Mouse (Mus musculus): ENCODE measurements around the gene Denr. TPM values are rescaled to one million over a fixed set of nuclear protein-coding genes. Genes with fewer than 3 reads are reported as not detected.
A peak's percentile ranks its signal among the peaks of the same experiment; 100 is the strongest.

Denr gene
- polyA plus RNA-seq, 1 experiment from 2014 or later: 130 TPM

DNA sequence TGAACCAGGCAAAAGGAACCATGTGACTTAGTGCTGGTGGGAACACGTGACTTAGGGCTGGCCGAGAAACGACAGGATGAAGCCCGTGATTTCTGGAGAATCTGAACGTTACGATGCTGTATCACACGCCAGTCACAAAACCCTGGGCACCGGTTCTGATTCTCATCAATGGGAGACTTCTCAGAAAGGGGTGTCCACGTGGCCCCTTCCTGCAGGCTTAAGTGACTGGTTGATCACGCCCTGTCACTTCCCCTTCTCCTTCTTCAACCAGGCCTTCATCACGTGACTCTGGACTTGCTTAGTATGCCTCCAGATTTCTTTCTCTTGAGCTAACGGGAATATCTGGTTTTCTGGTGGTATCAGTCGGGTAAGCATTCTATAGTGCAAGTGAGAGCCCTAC lies 9.6 kb upstream of the Denr start:
- Histone ChIP-seq H3K4me2 (ENCODE audit: low read depth, low read length) (no peak overlapping the region), H3K9ac (replicated peaks; ENCODE audit: low read depth, low read length) (no peak overlapping the region), H3K36me3 (ENCODE audit: control insufficient read depth, insufficient read depth, low read length) (no peaks in the 10 kb centered on the region), H3K27ac (ENCODE audit: low read depth, low read length) (no peak overlapping the region), H3K4me1 (ENCODE audit: control insufficient read depth, insufficient read depth, low read length) (no peaks in the 10 kb centered on the region), H3K27me3 (ENCODE audit: control insufficient read depth, insufficient read depth, low read length) (no peaks in the 10 kb centered on the region), H3K4me3 (ENCODE audit: low read depth, low read length) (no peak overlapping the region), H3K9me3 (ENCODE audit: control insufficient read depth, low read length) (no peaks in the 10 kb centered on the region)
- WGBS: 88% methylated on average over 13 of the region's 13 CpGs
- ATAC-seq (ENCODE audit: low read depth): no peak

DNA sequence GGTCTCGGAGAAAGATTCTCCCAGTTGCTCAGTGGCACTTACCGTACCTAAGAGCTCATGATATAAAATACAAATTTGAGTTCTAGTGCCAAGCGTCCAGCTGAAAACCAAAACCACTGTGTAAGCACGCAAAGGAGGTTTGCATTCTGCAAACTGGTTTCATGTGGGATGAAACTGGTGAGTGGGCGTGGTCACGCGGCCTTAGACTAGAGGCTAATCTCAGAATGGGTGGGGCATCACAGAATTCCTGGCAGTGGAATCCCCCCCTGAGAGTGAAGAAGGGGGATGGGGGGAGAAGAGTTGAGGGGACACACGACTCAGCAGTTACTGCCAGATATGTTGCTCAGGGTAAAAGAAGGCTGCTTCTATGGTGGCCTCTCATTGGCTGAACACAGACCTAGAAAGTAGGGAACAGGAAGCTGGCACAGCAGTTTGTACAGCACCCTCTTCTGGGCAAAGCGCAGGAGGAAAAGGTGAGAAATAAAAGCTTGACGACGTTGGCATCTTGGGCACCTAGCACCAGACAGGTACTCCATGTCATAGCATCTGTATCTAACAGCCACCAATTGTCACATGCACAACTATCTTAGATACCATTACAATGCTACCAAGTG lies 2.8 kb upstream of the Denr start:
- Histone ChIP-seq H3K9me3 (ENCODE audit: control insufficient read depth, low read length) (no peaks in the 10 kb centered on the region), H3K27ac (ENCODE audit: low read depth, low read length) (no peak overlapping the region), H3K9ac (replicated peaks; ENCODE audit: low read depth, low read length) (no peak overlapping the region), H3K4me1 (ENCODE audit: control insufficient read depth, insufficient read depth, low read length) (peaks cover 9% of the 10 kb centered on the region), H3K27me3 (ENCODE audit: control insufficient read depth, insufficient read depth, low read length) (no peaks in the 10 kb centered on the region), H3K4me2 (ENCODE audit: low read depth, low read length) (no peak overlapping the region), H3K4me3 (ENCODE audit: low read depth, low read length) (no peak overlapping the region), H3K36me3 (ENCODE audit: control insufficient read depth, insufficient read depth, low read length) (0 out of 2 replicates have a peak, but pooled peaks cover 3% of the 10 kb centered on the region)
- ATAC-seq (ENCODE audit: low read depth): no peak
- WGBS: 75% methylated on average over 11 of the region's 11 CpGs

DNA sequence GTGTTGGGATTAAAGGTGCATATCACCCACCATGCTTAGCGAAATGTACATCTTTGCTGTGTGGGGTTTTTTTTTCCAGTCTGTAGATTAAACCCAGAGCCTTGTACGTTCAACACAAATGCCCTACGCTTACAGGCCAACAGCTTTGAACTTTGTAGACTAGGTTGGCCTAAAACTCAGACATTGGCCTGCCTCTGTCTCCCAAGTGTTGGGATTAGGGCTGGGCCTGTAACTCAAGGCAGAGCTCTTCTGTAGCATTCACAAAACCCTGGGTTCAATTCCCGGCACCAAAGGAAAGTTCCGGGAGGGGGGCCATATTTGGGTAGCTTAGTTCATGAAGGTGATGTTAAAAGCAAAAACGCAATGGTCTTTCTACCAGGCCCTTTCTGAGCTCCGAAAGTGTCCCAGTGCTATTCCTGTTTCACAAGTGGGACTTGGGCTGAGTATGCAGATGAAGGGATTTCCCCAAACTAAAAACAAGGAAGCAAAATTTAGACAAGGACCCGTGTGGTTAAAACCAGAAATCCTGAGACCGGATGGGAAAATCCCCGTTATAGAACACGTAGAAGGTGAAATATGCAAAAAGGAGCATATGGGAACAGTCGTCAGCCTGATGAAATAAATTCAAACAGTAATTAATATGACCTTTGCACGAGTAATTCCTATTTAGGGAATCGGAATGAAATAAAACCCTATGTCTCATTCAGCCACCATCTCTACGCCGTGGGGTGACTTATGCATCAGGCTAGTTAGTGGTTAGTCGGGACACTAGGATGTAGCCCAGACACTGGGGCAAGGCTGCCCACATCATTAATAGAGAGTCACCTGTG lies 614 bp upstream of the Denr start:
- H3K27ac ChIP-seq (ENCODE audit: low read depth, low read length): no peak overlapping the region

DNA sequence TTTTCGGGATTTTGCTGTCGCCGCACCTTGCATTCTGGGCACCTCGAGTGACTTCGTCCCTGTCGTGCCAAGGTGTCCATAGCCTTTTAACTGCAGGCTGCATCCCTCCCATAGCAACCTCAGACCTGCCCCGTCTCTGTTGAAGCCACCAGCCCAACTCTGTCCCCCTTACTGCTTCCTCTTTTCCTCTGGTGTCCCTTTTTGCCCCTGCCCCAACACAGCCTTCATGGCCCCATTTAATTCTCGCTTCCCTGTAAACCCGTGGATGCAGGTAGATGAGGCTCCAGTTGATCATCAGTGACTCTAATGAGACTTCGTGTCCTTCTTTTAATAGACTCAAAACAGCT lies 629 bp downstream of the Denr start:
- Histone ChIP-seq H3K4me2 (ENCODE audit: low read depth, low read length) (peak overlapping the region; percentile 85), H3K9me3 (ENCODE audit: control insufficient read depth, low read length) (no peaks in the 10 kb centered on the region), H3K4me3 (ENCODE audit: low read depth, low read length) (peak overlapping the region; percentile 97), H3K36me3 (ENCODE audit: control insufficient read depth, insufficient read depth, low read length) (peaks cover 32% of the 10 kb centered on the region), H3K9ac (replicated peaks; ENCODE audit: low read depth, low read length) (peak overlapping the region; percentile 95), H3K27me3 (ENCODE audit: control insufficient read depth, insufficient read depth, low read length) (no peaks in the 10 kb centered on the region), H3K4me1 (ENCODE audit: control insufficient read depth, insufficient read depth, low read length) (peaks cover 9% of the 10 kb centered on the region), H3K27ac (ENCODE audit: low read depth, low read length) (peak overlapping the region; percentile 70; the same call in 1 of the 2 replicates)
- WGBS: 6% methylated on average over 10 of the region's 10 CpGs
- ATAC-seq (ENCODE audit: low read depth): no peak

More for the DNA sequence above, 614 bp upstream of the Denr start:
- 72% methylated on average over 17 of the region's 17 CpGs for WGBS
- Histone ChIP-seq H3K4me1 (ENCODE audit: control insufficient read depth, insufficient read depth, low read length) (peaks cover 9% of the 10 kb centered on the region), H3K4me3 (ENCODE audit: low read depth, low read length) (no peak overlapping the region), H3K36me3 (ENCODE audit: control insufficient read depth, insufficient read depth, low read length) (peaks cover 21% of the 10 kb centered on the region), H3K9ac (replicated peaks; ENCODE audit: low read depth, low read length) (0 out of 2 replicates have a peak overlapping the region, but pooled peaks have one; percentile 95), H3K9me3 (ENCODE audit: control insufficient read depth, low read length) (no peaks in the 10 kb centered on the region), H3K4me2 (ENCODE audit: low read depth, low read length) (peak overlapping the region; percentile 38), H3K27me3 (ENCODE audit: control insufficient read depth, insufficient read depth, low read length) (no peaks in the 10 kb centered on the region)
- no peak for ATAC-seq (ENCODE audit: low read depth)

DNA sequence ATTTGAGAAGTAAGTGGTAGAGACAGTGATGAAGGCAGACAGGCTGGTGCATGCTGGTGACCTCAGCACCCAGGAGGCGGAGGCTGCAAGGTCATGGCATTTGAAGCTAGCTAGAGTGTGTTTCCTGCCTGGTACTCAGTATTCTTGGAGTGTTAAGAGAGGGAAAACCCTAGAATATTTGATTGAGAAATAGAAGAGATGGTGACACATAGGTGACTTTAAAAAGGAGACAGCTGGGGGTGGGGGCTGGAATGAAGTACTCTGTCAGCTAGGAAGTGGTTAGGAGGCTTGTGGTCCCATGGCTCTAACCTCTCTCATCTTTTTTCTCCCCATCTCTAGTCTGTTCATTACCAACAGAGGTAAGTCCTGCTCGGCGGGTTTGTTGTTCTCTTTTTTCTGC lies 7.9 kb downstream of the Denr start:
- no peak overlapping the region for H3K4me2 ChIP-seq (ENCODE audit: low read depth, low read length)
- H3K36me3 ChIP-seq (ENCODE audit: control insufficient read depth, insufficient read depth, low read length): peaks cover 57% of the 10 kb centered on the region
- H3K4me1 ChIP-seq (ENCODE audit: control insufficient read depth, insufficient read depth, low read length): no peaks in the 10 kb centered on the region
- 91% methylated on average over 3 of the region's 3 CpGs for WGBS
- H3K4me3 ChIP-seq (ENCODE audit: low read depth, low read length): no peak overlapping the region
- no peak for ATAC-seq (ENCODE audit: low read depth)
- no peaks in the 10 kb centered on the region for H3K27me3 ChIP-seq (ENCODE audit: control insufficient read depth, insufficient read depth, low read length)
- no peak overlapping the region for H3K9ac ChIP-seq (replicated peaks; ENCODE audit: low read depth, low read length)
- H3K9me3 ChIP-seq (ENCODE audit: control insufficient read depth, low read length): no peaks in the 10 kb centered on the region
- no peak overlapping the region for H3K27ac ChIP-seq (ENCODE audit: low read depth, low read length)

DNA sequence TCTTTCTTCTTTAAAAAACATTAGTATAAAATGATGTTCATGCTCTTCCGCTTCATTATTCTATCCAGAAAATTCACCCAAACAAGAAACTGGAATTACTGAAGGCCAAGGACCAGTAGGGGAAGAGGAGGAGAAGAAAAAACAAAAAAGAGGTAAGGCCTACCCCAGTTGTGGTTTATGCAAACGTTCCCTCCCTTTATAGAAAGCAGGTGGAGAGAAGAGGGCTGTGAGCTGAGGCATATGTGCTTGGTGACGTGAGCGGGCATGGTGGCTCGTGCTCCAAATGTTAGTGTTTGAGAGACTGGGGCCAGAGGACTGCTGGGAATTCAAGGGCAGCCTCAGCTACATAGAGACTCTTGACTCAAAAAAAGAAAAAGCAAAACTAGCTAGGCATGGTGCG lies 15.1 kb downstream of the Denr start:
- no peak overlapping the region for H3K9ac ChIP-seq (replicated peaks; ENCODE audit: low read depth, low read length)
- no peaks in the 10 kb centered on the region for H3K27me3 ChIP-seq (ENCODE audit: control insufficient read depth, insufficient read depth, low read length)
- no peaks in the 10 kb centered on the region for H3K9me3 ChIP-seq (ENCODE audit: control insufficient read depth, low read length)
- no peak overlapping the region for H3K4me3 ChIP-seq (ENCODE audit: low read depth, low read length)
- 92% methylated on average over 6 of the region's 6 CpGs for WGBS
- no peaks in the 10 kb centered on the region for H3K4me1 ChIP-seq (ENCODE audit: control insufficient read depth, insufficient read depth, low read length)
- no peak overlapping the region for H3K4me2 ChIP-seq (ENCODE audit: low read depth, low read length)
- peaks cover 65% of the 10 kb centered on the region for H3K36me3 ChIP-seq (ENCODE audit: control insufficient read depth, insufficient read depth, low read length)
- H3K27ac ChIP-seq (ENCODE audit: low read depth, low read length): no peak overlapping the region
- no peak for ATAC-seq (ENCODE audit: low read depth)

DNA sequence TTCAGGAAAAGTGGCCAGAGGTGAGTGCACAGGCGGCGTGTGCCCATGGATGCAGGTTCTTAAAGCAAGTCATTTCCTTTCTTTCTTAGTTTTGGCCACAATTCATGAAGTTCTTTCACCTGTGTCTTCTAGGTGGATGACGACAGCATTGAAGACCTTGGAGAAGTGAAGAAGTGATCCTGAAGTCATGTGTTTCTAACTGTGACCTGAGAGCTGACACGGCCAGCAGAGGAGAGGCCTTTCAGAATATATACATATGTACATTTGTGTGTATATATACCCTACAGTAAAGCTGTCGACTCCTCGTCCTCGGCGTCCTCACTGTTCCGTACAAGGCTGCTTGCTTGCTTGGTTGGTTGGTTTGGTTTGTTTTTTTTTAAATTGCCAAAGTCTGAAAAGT lies 20.1 kb downstream of the Denr start, which contains the start of gene Gm43518:
Gm43518 (plus strand) TSS at position 301 of the 400 bp plus-strand sequence.
- H3K36me3 ChIP-seq (ENCODE audit: control insufficient read depth, insufficient read depth, low read length): peaks cover 46% of the 10 kb centered on the region
- ATAC-seq (ENCODE audit: low read depth): no peak
- H3K27me3 ChIP-seq (ENCODE audit: control insufficient read depth, insufficient read depth, low read length): no peaks in the 10 kb centered on the region

DNA sequence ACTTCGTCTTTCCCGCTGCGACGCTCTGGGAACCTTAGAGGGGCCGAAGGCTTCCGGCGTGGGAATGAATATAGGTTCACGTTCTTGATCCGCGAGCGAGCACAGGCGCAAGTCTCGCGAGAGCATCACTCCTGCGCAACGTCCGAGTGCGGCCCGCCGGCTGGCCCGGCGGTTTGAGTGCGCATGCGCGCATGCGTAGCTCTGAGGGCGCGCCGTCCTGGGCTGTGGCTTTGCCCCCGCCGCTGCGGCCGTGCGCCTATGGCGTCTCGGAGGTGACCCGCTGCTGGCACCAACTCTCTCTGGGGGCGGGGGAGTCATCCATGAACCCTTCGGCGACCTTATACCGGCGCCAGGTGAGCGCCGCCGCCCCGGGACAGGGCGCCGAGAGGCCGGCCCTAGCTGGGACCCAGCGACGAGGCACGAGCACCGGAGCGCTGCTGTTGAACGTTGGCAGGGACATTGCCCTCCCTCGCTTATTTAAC lies 23.6 kb downstream of the Denr start, which contains the start of gene Ccdc62:
Ccdc62 (plus strand) TSS at position 172 of the 482 bp plus-strand sequence.
- Histone ChIP-seq H3K4me3 (ENCODE audit: low read depth, low read length) (peak within 1 kb of the TSS; percentile 87), H3K4me1 (ENCODE audit: control insufficient read depth, insufficient read depth, low read length) (no peaks in the 10 kb centered on the region), H3K36me3 (ENCODE audit: control insufficient read depth, insufficient read depth, low read length) (peaks cover 18% of the 10 kb centered on the region), H3K27me3 (ENCODE audit: control insufficient read depth, insufficient read depth, low read length) (no peaks in the 10 kb centered on the region), H3K27ac (ENCODE audit: low read depth, low read length) (peak within 1 kb of the TSS; percentile 84), H3K9ac (replicated peaks; ENCODE audit: low read depth, low read length) (peak within 1 kb of the TSS; percentile 92), H3K9me3 (ENCODE audit: control insufficient read depth, low read length) (no peaks in the 10 kb centered on the region), H3K4me2 (ENCODE audit: low read depth, low read length) (peak within 1 kb of the TSS; percentile 75)
- under 1% methylated on average over 55 of the region's 56 CpGs for WGBS
- ATAC-seq (ENCODE audit: low read depth): peak; percentile 99

More for the DNA sequence above, 20.1 kb downstream of the Denr start, which contains the start of gene Gm43518:
- H3K9me3 ChIP-seq (ENCODE audit: control insufficient read depth, low read length): no peaks in the 10 kb centered on the region
- H3K4me3 ChIP-seq (ENCODE audit: low read depth, low read length): no peak within 1 kb of the TSS
- no peak within 1 kb of the TSS for H3K27ac ChIP-seq (ENCODE audit: low read depth, low read length)
- H3K4me1 ChIP-seq (ENCODE audit: control insufficient read depth, insufficient read depth, low read length): no peaks in the 10 kb centered on the region
- no peak within 1 kb of the TSS for H3K9ac ChIP-seq (replicated peaks; ENCODE audit: low read depth, low read length)
- WGBS: 95% methylated on average over 9 of the region's 9 CpGs
- no peak within 1 kb of the TSS for H3K4me2 ChIP-seq (ENCODE audit: low read depth, low read length)

DNA sequence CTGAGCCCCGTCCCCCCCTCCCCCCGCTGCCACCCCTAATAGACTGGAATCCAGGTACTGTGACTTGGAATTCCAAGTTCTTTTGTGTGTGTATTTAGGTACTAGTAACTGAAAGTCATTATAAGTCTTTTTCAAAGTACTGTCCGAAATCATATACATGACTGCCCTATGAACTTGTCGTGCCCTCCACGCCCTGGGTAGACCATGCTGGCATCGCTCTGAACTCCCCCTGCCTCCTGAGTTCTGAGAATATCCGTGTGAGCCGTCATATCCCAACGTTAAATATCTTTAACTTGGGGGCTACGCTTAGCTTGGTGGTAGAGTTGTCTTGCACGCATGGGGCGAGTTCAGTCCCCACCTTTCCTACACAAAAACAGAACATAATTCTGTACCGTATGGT lies 24.2 kb downstream of the Denr start:
- peak overlapping the region; percentile 84; the same call in 1 of the 2 replicates for H3K27ac ChIP-seq (ENCODE audit: low read depth, low read length)
- WGBS: 57% methylated on average over 13 of the region's 13 CpGs
- no peaks in the 10 kb centered on the region for H3K4me1 ChIP-seq (ENCODE audit: control insufficient read depth, insufficient read depth, low read length)
- peak; percentile 16; the same call in 1 of the 2 replicates for ATAC-seq (ENCODE audit: low read depth)
- H3K9ac ChIP-seq (replicated peaks; ENCODE audit: low read depth, low read length): peak overlapping the region; percentile 92
- H3K27me3 ChIP-seq (ENCODE audit: control insufficient read depth, insufficient read depth, low read length): no peaks in the 10 kb centered on the region
- H3K4me3 ChIP-seq (ENCODE audit: low read depth, low read length): peak overlapping the region; percentile 87
- H3K36me3 ChIP-seq (ENCODE audit: control insufficient read depth, insufficient read depth, low read length): peaks cover 15% of the 10 kb centered on the region
- H3K4me2 ChIP-seq (ENCODE audit: low read depth, low read length): peak overlapping the region; percentile 75
- H3K9me3 ChIP-seq (ENCODE audit: control insufficient read depth, low read length): no peaks in the 10 kb centered on the region
